Mouse (Mus musculus) hindbrain, embryonic 11.5 days (tissue): ENCODE measurements at regions not wholly inside any gene's neighbourhood (a gene's known extent, or its start where the extent isn't known, plus 50 kb on each side); places are given as distances from the start of the nearest gene placed in this dataset.

Source experiments
- ATAC-seq: fragments of 200-750 bp; cut with Nextera tagmentation; 2 replicates; pipeline ENCODE4 v1.8.0; 2017; ENCODE audit warnings: mild to moderate bottlenecking, moderate TSS enrichment, moderate library complexity; ENCODE audit not compliant: low FRiP score
- DNase-seq: peaks from one replicate; pipeline ENCODE4 v3.0.0-alpha.2; 2015; ENCODE audit warnings: low spot score
- H3K27ac ChIP-seq: fragments of 300-500 bp; sonication (generic); 2 replicates; pipeline ENCODE4 v1.5.1; 2014; ENCODE audit warnings: mild to moderate bottlenecking, low read depth, low read length
- H3K27me3 ChIP-seq: fragments of 300-500 bp; sonication (generic); 2 replicates; pipeline ENCODE4 v1.6.1; 2014; ENCODE audit warnings: mild to moderate bottlenecking, low read length, moderate library complexity, mixed read lengths; ENCODE audit not compliant: control insufficient read depth, insufficient read depth
- H3K36me3 ChIP-seq: fragments of 300-500 bp; sonication (generic); 2 replicates; pipeline ENCODE4 v1.6.1; 2014; ENCODE audit warnings: mild to moderate bottlenecking, low read length, moderate library complexity, mixed read lengths; ENCODE audit not compliant: control insufficient read depth, insufficient read depth
- H3K4me1 ChIP-seq: fragments of 300-500 bp; sonication (generic); replicated peaks from 2 replicates; pipeline ENCODE4 v1.6.1; 2014; ENCODE audit warnings: low read length, mixed read lengths; ENCODE audit not compliant: control insufficient read depth, insufficient read depth
- H3K4me2 ChIP-seq: fragments of 300-500 bp; sonication (generic); replicated peaks from 2 replicates; pipeline ENCODE4 v1.6.1; 2014; ENCODE audit warnings: mild to moderate bottlenecking, low read depth, low read length
- H3K4me3 ChIP-seq: fragments of 300-500 bp; sonication (generic); 2 replicates; pipeline ENCODE4 v1.5.1; 2014; ENCODE audit warnings: low read depth, low read length
- H3K9ac ChIP-seq: fragments of 300-500 bp; sonication (generic); 2 replicates; pipeline ENCODE4 v1.6.1; 2014; ENCODE audit warnings: low read depth, low read length
- H3K9me3 ChIP-seq: fragments of 300-500 bp; sonication (generic); 2 replicates; pipeline ENCODE4 v1.6.1; 2016; ENCODE audit warnings: low read length; ENCODE audit not compliant: control insufficient read depth
- WGBS: fragments of 180-500 bp; shearing (Covaris S2); extraction: QIAGEN DNeasy Blood & Tissue Kit; methylation state at CpG from one replicate; pipeline ENCODE4 v1.1.7; 2014; 5-methylcytosine and 5-hydroxymethylcytosine counted together

GRCm38 (mm10) chr6:147744081-147744480 lies 268.5 kb downstream of the Ccdc91 start:
- H3K4me3 ChIP-seq: no peak overlapping the region
- H3K9me3 ChIP-seq: no peaks in the 10 kb centered on the region
- no peak overlapping the region for H3K4me2 ChIP-seq
- H3K36me3 ChIP-seq: no peaks in the 10 kb centered on the region
- ATAC-seq (no peak), DNase-seq (no peak)
- H3K9ac ChIP-seq: no peak overlapping the region
- H3K27ac ChIP-seq: no peak overlapping the region
- H3K4me1 ChIP-seq: no peaks in the 10 kb centered on the region
- H3K27me3 ChIP-seq: no peaks in the 10 kb centered on the region
- WGBS: 66% methylated on average over 3 of the region's 3 CpGs

- H3K36me3 ChIP-seq: no peaks in the 10 kb centered on the region
- no peaks in the 10 kb centered on the region for H3K4me1 ChIP-seq
- no peaks in the 10 kb centered on the region for H3K9me3 ChIP-seq
- H3K9ac ChIP-seq: no peak overlapping the region
- ATAC-seq (no peak), DNase-seq (no peak)
- WGBS: 76% methylated on average over 2 of the region's 2 CpGs
- H3K4me3 ChIP-seq: no peak overlapping the region
- H3K27ac ChIP-seq: no peak overlapping the region
- no peaks in the 10 kb centered on the region for H3K27me3 ChIP-seq
- no peak overlapping the region for H3K4me2 ChIP-seq
These were observed 270.1 kb downstream of the Ccdc91 start for GRCm38 (mm10) chr6:147745690-147746089.

- Histone ChIP-seq H3K4me3 (no peak overlapping the region), H3K4me1 (no peaks in the 10 kb centered on the region), H3K36me3 (no peaks in the 10 kb centered on the region), H3K9ac (no peak overlapping the region), H3K9me3 (no peaks in the 10 kb centered on the region), H3K27me3 (no peaks in the 10 kb centered on the region), H3K27ac (no peak overlapping the region), H3K4me2 (no peak overlapping the region)
- DNase-seq (no peak), ATAC-seq (no peak)
These were observed 272.3 kb downstream of the Ccdc91 start for GRCm38 (mm10) chr6:147747945-147748344.

- DNase-seq (no peak), ATAC-seq (no peak)
- Histone ChIP-seq H3K9me3 (no peaks in the 10 kb centered on the region), H3K4me3 (no peak overlapping the region), H3K27ac (no peak overlapping the region), H3K4me1 (no peaks in the 10 kb centered on the region), H3K27me3 (no peaks in the 10 kb centered on the region), H3K9ac (no peak overlapping the region), H3K36me3 (no peaks in the 10 kb centered on the region), H3K4me2 (no peak overlapping the region)
- 71% methylated on average over 2 of the region's 2 CpGs for WGBS
These were observed 276.7 kb downstream of the Ccdc91 start for GRCm38 (mm10) chr6:147752301-147752700.

GRCm38 (mm10) chr6:147753828-147754227 lies 278.2 kb downstream of the Ccdc91 start:
- H3K9ac ChIP-seq: no peak overlapping the region
- no peaks in the 10 kb centered on the region for H3K36me3 ChIP-seq
- DNase-seq (no peak), ATAC-seq (no peak)
- WGBS: 87% methylated on average over 2 of the region's 2 CpGs
- no peaks in the 10 kb centered on the region for H3K27me3 ChIP-seq
- no peak overlapping the region for H3K27ac ChIP-seq
- no peaks in the 10 kb centered on the region for H3K4me1 ChIP-seq
- no peak overlapping the region for H3K4me3 ChIP-seq
- H3K9me3 ChIP-seq: no peaks in the 10 kb centered on the region
- no peak overlapping the region for H3K4me2 ChIP-seq

- Histone ChIP-seq H3K4me2 (no peak overlapping the region), H3K27ac (no peak overlapping the region), H3K27me3 (no peaks in the 10 kb centered on the region), H3K4me3 (no peak overlapping the region), H3K9ac (no peak overlapping the region), H3K4me1 (no peaks in the 10 kb centered on the region), H3K9me3 (no peaks in the 10 kb centered on the region), H3K36me3 (no peaks in the 10 kb centered on the region)
- WGBS: 86% methylated on average over 7 of the region's 7 CpGs
- ATAC-seq: no peak
- DNase-seq: no peak
These were observed 280.3 kb downstream of the Ccdc91 start for GRCm38 (mm10) chr6:147755750-147756523.

- Histone ChIP-seq H3K36me3 (no peaks in the 10 kb centered on the region), H3K9ac (no peak overlapping the region), H3K27ac (no peak overlapping the region), H3K9me3 (no peaks in the 10 kb centered on the region), H3K27me3 (no peaks in the 10 kb centered on the region), H3K4me1 (no peaks in the 10 kb centered on the region), H3K4me2 (no peak overlapping the region), H3K4me3 (no peak overlapping the region)
- ATAC-seq (no peak), DNase-seq (no peak)
- WGBS: 92% methylated on average over 7 of the region's 7 CpGs
These were observed 283.9 kb downstream of the Ccdc91 start for GRCm38 (mm10) chr6:147759485-147759884.

- no peak overlapping the region for H3K9ac ChIP-seq
- H3K27ac ChIP-seq: no peak overlapping the region
- DNase-seq: no peak
- H3K4me3 ChIP-seq: no peak overlapping the region
- no peak overlapping the region for H3K4me2 ChIP-seq
- ATAC-seq: no peak
- no peaks in the 10 kb centered on the region for H3K27me3 ChIP-seq
- 83% methylated on average over 2 of the region's 2 CpGs for WGBS
- no peaks in the 10 kb centered on the region for H3K9me3 ChIP-seq
- H3K36me3 ChIP-seq: no peaks in the 10 kb centered on the region
- H3K4me1 ChIP-seq: no peaks in the 10 kb centered on the region
These were observed 284.5 kb downstream of the Ccdc91 start for GRCm38 (mm10) chr6:147760113-147760512.

- ATAC-seq (no peak), DNase-seq (no peak)
- Histone ChIP-seq H3K4me3 (no peak overlapping the region), H3K4me1 (no peaks in the 10 kb centered on the region), H3K9me3 (no peaks in the 10 kb centered on the region), H3K36me3 (no peaks in the 10 kb centered on the region), H3K9ac (no peak overlapping the region), H3K4me2 (no peak overlapping the region), H3K27ac (no peak overlapping the region), H3K27me3 (no peaks in the 10 kb centered on the region)
- WGBS: 77% methylated on average over 1 of the region's 1 CpGs
These were observed 281.8 kb upstream of the Far2 start for GRCm38 (mm10) chr6:147765241-147765640.
